Mouse (Mus musculus) bone marrow macrophage, adult 2 months (primary cell): Measurements from ENCODE around the gene Nsun7.

Experiments
- CTCF ChIP-seq: IDR thresholded peaks from 2 replicates; pipeline ENCODE4 v1.5.1; 2012; ENCODE audit warnings: low read depth, mild to moderate bottlenecking, low read length, moderate library complexity
- POLR2A ChIP-seq: IDR thresholded peaks from 2 replicates; pipeline ENCODE4 v1.6.1; 2012; ENCODE audit warnings: mild to moderate bottlenecking, low read depth, low read length, borderline replicate concordance

- TF ChIP-seq POLR2A (no peak), CTCF (no peak)
Observed at GRCm38 (mm10) chr5:66220620-66221019, 39.1 kb upstream of the Nsun7 start.
